Mouse (Mus musculus): ENCODE measurements around the gene Hid1. TPM values are rescaled to one million over a fixed set of nuclear protein-coding genes. Genes with fewer than 3 reads are reported as not detected.

Gene Hid1
- total RNA-seq, 2 experiments from 2014 or later = 4.2 to 4.8 TPM

Other genes with a start within 250 kb of the Hid1 start
- gene Cd300lf, start 233.8 kb downstream of the Hid1 start, total RNA-seq (2021) = under 1 TPM; 0.08 to 0.33 TPM
- 10 to 100 TPM in 1 of 2 experiments, 1 to 10 TPM in 1; 9.9 to 10.5 TPM for gene Slc9a3r1, start 204.4 kb downstream of the Hid1 start, total RNA-seq (2021)
- gene Tmem104, start 180.3 kb downstream of the Hid1 start, total RNA-seq (2021) = 10 to 100 TPM; 10.4 to 12.5 TPM
- 10 to 100 TPM; 19.8 to 28.0 TPM for gene Nat9, start 179.9 kb downstream of the Hid1 start, total RNA-seq (2021)
- gene Grin2c, start 100.5 kb downstream of the Hid1 start, total RNA-seq (2021) = under 1 TPM; 0.11 to 0.25 TPM
- gene Fdxr, start 90.7 kb downstream of the Hid1 start, total RNA-seq (2021) = 1 to 10 TPM; 9.5 to 9.7 TPM
- gene Fads6, start 70.1 kb downstream of the Hid1 start, total RNA-seq (2021) = 1 to 10 TPM; 1.2 TPM
- not detected for gene Otop2, start 60.6 kb downstream of the Hid1 start, total RNA-seq (2021)
- under 1 TPM in 1 of 2 experiments, not detected in 1; 0.14 TPM for gene Ush1g, start 45.7 kb downstream of the Hid1 start, total RNA-seq (2021)
- gene Otop3, start 33.0 kb downstream of the Hid1 start, total RNA-seq (2021) = not detected
- gene Cdr2l, start 14.2 kb upstream of the Hid1 start, total RNA-seq (2021) = 1 to 10 TPM; 5.8 to 5.9 TPM
- 100 to 1,000 TPM; 134 to 149 TPM for gene Mrpl58, start 36.0 kb upstream of the Hid1 start, total RNA-seq (2021)
- 1,000 to 10,000 TPM; 2,281 to 2,357 TPM for gene Atp5h, start 52.2 kb upstream of the Hid1 start, total RNA-seq (2021)
- gene Kctd2, start 52.4 kb upstream of the Hid1 start, total RNA-seq (2021) = 10 to 100 TPM; 27.9 to 28.3 TPM
- not detected for gene Trim80, start 72.8 kb upstream of the Hid1 start, total RNA-seq (2021)
- gene Slc16a5, start 94.7 kb upstream of the Hid1 start, total RNA-seq (2021) = not detected
- gene Armc7, start 107.9 kb upstream of the Hid1 start, total RNA-seq (2021) = 1 to 10 TPM; 1.5 to 2.4 TPM
- 10 to 100 TPM; 13.1 to 14.2 TPM for gene Nt5c, start 124.1 kb upstream of the Hid1 start, total RNA-seq (2021)
- 100 to 1,000 TPM; 124 to 143 TPM for gene Jpt1, start 146.6 kb upstream of the Hid1 start, total RNA-seq (2021)
- gene Sumo2, start 168.5 kb upstream of the Hid1 start, total RNA-seq (2021) = 100 to 1,000 TPM; 165 to 185 TPM
- 10 to 100 TPM; 23.5 to 23.8 TPM for gene Nup85, start 196.7 kb upstream of the Hid1 start, total RNA-seq (2021)
- gene Mrps7, start 236.2 kb upstream of the Hid1 start, total RNA-seq (2021) = 10 to 100 TPM; 80.1 to 85.7 TPM
- gene Gga3, start 236.3 kb upstream of the Hid1 start, total RNA-seq (2021) = 10 to 100 TPM; 18.0 to 21.3 TPM
- gene Mif4gd, start 245.2 kb upstream of the Hid1 start, total RNA-seq (2021) = 10 to 100 TPM; 47.3 to 53.8 TPM